Mouse (Mus musculus): Measurements from ENCODE around the gene Phf3.
"Not testable (repeated sequence)": the region's sequence is repeated elsewhere in the genome, so short reads cannot be mapped to it uniquely, and the experiment has no call there.

Gene Phf3

GRCm38 (mm10) chr1:30873541-30874260 is at the start of gene Phf3:
TSS of gene Phf3 (minus strand) at chr1:30873921.
- DNase-seq = peak; percentile 94 to 95

DNA sequence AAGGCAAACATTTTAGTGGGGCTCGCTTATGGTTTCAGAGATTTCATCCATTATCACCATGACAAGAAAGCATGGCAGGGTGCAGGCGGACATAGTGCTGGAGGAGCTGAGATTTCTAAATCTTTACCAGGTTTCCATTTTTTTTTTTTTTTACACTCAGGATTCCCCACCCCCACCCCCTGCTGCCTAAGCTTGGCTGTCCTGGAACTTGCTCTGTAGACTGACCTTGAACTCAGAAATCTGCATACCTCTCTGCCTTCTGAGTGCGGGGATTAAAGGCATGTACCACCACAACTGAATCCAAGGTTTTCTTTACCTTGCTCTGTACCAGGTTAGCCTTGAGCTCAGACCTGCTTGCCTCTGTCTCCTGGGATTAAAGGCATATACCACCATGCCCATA is 48.5 kb upstream of the Phf3 start:
- no peak for DNase-seq

DNA sequence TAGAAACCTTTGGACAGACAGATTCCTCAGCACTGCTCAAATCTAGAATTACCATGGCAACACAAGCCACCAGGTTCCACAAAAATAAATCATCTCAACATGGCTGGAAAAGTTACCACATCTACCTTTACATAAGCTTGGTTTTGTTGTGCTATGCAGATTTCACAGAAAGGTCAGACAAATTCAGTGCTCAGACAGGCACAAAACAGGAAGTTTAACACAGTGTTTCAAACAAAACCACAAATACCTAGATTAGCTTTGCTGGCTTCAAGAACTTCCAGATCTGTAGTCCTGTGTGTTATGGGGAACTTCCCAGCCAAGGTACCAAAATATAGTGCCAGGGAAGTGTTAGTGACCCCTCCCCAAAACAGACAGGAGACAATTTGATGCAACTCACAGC is 47.5 kb upstream of the Phf3 start:
- DNase-seq = no peak

DNA sequence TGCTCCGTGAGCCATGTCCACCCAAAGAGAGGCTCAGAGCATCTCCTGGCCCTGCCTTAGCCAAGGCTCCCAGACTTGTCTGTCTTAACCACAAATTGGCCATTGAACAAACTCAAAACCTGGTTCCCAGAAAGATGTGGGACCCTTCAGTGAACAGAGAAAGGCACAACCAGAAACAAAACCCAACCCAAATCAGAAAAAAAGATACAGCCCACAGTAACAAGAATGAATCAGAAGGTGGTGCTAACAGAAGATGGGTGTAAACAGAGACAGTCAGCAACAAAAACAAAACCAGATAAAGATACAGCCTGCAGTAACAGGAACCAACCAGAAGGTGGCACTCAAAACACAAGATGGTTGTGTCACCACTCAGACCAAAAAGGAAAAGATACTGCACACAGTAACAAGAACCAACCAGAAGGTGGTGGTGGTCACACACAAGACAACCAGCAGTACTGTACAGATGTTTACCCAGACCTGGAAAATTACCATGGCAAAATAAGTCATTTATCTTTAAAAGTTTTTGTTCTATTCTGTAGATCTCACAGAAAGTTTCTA is 47.0 kb upstream of the Phf3 start:
- peak; percentile 10 to 38 for DNase-seq

DNA sequence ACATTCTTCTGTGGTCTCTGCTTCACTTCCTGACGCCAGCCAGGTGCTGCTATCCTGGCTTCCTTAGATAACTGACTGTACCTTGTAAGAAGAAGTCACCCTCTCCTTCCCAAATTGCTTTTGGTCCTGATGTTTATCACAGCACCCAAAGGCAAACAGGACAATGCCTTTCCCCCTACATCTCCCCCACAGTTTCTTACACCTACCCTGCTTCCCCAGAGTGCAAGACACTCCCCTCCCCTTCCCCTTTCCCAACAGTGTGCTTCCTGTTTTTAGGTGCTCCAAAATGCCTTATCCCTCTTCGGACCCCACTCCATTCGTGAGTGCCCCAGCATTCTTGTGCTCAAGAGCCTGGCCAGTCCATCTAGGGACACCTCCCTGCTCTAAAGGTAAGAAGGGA is 36.5 kb upstream of the Phf3 start:
- DNase-seq = no peak

DNA sequence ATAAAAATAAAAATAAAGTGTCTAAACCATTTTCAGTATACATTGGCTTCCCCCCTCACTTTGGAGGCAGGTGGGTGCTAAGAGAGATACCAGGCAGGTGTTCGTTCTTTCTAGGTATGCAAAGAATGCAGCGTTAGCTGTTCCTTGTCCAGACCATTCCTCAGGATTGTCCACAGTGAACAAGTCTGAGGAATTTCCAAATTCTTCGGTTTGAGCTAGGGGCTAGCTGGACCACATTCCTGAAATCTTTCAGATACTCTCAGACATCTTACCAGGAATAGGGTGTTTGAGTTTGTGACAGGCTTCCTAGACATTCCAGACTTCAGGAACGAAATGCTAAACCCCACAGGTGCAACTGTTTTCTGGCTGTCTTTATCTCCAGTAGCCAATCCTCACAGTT is 35.1 kb upstream of the Phf3 start:
- DNase-seq = no peak

DNA sequence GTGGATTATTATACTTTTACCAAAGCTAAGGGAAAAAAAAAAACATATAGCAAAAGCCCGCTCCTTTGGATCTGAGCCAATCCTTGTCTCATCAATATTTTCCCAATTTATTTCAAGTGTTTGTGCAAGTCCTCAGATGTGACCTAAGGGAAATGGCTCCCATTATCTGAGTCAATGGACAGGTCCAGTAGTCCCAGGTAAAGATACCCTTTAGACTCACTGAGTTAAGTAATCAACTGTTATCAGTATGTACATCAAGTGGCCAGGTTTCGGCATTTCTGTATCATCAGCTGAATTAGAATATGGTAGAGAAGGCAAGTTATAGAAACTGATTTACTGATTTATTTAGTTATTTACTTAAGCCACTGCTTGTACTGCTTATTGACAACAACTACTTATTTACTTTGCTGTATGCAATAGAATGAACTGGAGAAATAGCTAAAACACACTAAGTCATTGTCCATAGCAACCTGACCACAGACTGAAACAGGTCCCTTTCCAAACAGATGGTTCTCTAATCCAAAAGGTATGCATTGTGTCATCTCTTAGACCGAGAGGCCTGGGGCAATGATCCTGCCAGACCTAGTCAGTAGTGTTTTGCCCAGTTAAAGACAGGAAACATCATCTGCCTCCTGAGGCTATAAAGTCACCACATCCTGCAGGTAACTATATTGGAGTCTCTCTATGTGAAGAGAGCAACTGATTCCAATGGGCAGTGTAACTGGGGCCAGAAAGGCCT is 29.9 kb upstream of the Phf3 start:
- DNase-seq = no peak

- no peak for DNase-seq
Observed at GRCm38 (mm10) chr1:30898691-30899090, 25.0 kb upstream of the Phf3 start.

DNA sequence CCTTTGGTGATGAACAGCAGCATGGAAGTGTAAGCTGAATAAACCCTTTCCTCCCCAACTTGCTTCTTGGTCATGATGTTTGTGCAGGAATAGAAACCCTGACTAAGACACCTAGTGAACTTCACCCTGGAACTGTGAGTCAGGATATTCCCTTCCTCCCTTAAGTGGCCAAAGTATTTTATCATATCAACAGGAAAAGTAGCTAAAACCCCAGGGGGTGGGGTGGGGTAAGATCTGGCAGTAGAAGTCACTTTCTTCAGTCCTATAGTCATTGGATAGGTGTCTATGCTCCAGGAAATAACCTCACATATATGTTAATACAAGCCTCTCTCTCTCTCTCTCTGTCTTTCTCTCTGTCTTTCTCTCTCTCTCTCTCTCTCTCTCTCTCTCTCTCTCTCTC is 21.6 kb upstream of the Phf3 start:
- DNase-seq = not testable (repeated sequence)

DNA sequence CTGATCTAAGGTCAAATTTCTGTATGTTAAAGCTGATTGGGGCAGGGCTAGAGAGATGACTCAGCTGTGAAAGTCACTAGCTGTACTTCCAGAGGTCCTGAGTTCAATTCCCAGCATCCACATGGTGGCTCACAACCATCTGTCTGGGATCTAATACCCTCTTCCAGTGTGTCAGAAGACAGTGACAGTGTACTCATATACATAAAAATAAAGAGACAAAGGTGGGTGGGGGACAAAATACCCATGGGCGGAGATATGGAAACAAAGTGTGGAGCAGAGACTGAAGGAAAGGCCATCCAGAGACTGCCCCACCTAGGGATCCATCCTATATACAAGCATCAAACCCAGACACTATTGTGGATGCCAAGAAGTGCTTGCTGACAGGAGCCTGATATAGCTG is 10.1 kb upstream of the Phf3 start:
- not testable (repeated sequence) for DNase-seq

DNA sequence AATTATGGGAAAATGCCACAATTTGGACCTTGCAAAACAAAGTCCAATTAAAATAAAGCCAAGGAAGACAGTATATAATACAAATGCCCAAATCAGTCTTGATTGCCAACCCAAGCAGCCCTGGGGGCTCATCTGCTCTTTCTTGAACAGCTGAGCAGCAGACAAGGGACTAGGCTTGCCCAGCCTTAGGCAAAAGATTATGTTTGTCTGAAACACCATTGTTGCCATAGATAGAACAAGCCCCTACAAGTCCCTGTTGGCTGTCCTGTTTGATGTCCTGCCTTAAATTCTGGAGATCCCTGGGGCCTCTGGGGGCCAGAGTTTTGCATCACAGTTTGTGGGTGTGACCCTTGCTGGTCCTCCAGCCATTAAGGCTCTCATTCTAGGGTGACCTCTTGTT is 2.0 kb upstream of the Phf3 start:
- no peak for DNase-seq

DNA sequence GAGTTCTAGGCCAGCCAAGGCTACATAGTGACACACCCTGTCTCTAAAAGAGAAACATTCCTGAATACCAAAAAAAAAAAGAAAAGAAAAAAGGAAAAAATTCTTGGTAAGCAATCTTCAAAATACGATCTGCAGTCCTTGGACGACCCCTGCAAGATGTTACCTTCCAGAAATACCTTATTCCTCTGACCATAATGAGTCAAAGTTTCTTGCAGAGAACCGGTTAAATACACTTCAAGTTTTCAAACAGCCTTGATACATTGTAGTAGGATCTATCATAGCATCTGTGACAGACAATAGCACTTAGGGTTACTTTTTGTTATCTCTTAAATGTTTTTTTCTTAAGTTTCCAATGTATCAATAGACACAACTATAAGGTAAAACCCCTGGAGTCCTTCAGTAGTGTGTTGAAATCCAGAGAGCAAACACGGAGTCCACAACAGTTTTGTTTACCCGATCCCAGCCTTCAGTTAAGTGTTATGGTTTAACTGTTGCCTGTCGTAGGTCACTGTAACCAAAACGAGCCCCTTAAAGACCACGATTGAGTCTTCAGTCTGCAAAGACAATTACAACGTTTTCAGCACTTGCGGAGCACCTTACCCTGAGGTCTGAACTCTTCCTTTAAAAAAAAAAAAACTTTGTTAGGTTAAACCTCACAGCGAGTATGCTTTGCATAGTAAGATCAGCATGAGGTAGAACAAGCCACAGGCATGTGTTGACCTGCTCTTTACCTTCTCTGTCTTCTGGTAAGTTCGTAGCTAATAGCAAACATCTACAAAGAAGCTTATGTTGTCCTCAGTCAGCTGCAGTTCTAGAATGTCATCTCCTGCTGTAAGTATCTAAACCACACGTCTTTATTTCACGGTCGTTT is 775 bp upstream of the Phf3 start:
- no peak for DNase-seq

GRCm38 (mm10) chr1:30872836-30873540 is 733 bp downstream of the Phf3 start:
- no peak for DNase-seq

- no peak for DNase-seq
Observed at GRCm38 (mm10) chr1:30867786-30868185, 5.9 kb downstream of the Phf3 start.

- DNase-seq = no peak
Observed at GRCm38 (mm10) chr1:30852518-30852917, 21.2 kb downstream of the Phf3 start.

DNA sequence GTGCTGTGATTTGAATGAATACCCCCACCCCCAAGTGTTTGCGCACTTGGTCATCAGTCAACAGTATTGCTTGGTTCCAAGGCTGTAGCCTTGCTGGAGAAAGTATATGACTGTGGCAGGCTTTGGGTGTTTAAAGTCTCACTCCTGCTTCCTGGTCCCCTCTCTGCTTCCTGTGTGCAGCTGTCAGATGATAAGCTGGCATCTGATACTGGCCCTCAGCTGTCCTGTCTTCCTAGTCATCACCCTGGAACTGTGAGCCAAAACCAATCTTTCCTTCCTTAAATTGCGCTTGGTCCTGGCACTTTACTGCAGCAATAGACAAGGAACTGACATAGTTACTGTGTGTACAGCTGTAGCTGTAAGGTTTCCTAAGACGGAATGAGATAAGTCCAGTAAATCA is 21.8 kb downstream of the Phf3 start:
- no peak for DNase-seq

DNA sequence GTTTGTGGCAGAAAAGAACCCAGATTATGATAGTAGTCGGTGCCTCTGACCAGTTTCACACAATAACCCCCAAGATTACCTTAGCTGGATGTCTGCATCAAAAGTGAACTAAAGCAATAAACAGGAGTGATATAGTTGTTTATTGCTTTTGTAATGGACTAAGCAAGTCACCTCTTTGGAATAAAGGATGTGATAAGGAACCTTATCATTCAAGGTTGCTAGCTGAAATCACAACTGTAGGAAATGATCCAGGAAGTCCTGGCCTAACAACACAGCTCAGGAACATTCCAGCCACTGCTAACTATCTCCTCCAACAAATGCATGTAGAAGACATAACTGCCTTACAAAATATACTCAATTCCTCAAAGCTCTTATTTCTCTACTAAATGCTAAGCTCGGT is 22.8 kb downstream of the Phf3 start:
- DNase-seq = no peak

- DNase-seq = no peak
Observed at GRCm38 (mm10) chr1:30849955-30850354, 23.8 kb downstream of the Phf3 start.

GRCm38 (mm10) chr1:30847706-30848105 is 26.0 kb downstream of the Phf3 start:
- no peak for DNase-seq

DNA sequence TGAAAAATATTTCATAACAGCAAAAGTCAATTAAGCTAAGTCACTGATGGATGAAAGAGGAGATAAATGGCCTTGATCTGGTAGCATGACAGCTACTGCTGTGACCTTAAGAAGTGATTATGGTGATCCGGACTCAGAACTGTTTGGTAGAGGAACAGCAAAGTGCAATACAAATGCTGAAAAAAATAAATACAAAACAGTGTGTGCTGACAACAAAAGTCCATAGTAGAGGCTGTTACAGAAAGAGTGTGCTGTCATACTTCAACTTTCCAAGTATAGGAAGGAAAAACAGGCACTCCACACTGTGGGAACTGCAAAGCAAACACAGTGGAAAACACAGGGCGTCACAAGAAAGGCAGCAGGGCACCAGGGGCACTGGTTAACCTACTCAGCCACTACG is 34.1 kb downstream of the Phf3 start:
- no peak for DNase-seq

DNA sequence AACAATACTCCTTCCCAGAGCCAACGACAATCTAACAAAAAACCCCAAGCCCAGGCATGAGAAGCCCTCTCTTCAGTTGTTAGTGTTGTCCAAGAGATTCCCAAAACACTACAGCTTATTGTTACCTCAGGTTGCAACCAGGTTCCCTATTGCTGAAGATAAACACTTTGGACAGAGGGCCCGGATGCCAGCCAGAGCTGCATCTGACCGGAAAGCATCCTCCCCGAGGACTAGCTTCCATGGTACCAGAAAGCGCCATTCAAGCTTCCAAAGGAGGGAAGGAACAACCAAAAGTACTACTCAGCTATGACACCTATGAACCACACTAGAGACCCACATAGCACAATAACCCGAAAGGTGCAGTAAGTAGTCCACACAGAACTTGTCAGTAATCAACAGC is 38.2 kb downstream of the Phf3 start:
- DNase-seq = no peak

- no peak for DNase-seq
Observed at GRCm38 (mm10) chr1:30832778-30833177, 40.9 kb downstream of the Phf3 start.

GRCm38 (mm10) chr1:30819414-30819813 is 54.3 kb downstream of the Phf3 start:
- DNase-seq = no peak

Measured in cerebellum, postnatal 10 days (tissue).